Mouse (Mus musculus) kidney, postnatal 10 days (tissue): Measurements from ENCODE around the gene Cpsf6.

Experiments used
- DNase-seq: peaks from one replicate; pipeline ENCODE4 v3.0.0; 2021; ENCODE audit warnings: mixed read lengths

Cpsf6 gene

DNA sequence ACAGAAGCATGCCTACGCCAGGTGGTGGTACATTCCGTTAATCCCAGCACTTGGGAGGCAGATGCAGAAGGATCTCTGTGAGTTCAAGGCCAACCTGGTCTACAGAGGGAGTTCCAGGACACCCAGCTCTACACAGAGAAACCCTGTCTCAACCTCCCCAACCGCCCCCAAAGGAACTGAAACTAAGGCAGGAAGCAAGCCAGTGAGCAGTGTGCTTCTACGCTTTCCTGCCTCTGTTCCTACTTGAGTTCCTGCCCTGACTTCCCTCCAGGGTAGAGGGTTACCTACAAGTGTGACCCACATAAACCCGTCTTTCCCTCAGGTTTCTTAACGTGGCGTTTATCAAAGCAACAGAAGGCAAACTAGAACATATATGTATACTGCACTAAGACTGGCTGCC is 56.0 kb downstream of the Cpsf6 start:
- DNase-seq, result no peak

DNA sequence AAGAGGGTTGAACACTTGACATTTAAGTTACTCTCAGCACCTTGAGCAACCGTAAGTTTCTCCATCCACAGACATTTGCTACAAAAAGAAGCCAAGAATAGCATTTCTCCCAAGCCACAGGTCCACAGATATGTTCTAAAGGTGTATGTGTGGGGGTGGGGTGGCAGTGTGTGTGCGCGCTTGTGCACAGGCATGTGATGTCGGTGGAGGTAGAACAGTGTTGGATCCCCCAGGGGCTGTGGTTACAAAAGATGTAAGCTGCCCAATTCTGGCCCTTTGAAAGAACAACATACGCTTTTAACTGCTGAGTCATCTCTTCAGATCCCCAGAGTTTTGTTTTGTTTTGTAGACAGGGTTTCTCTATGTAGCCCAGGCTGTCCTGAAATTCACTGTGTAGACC is 57.2 kb downstream of the Cpsf6 start:
- no peak for DNase-seq

DNA sequence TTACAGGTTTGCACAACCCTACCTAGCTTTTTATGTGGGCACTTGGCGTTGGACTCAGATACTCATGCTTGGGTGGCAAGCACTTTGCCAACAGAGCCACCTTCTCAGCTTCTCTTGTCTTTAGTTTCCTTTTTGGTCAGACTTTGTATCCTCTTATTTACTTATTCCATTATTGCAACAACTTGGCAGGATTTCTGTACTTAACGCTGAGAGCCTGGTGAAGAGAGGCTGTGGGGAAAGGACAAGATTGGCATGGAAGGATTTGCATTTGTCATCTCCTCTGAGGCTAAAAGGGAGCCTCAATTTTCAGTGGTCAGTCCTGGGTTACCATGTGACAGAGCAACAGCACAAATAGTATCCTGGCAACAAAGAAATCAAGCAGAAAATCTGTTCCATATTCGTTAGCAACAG is 59.2 kb downstream of the Cpsf6 start:
- DNase-seq, result no peak

DNA sequence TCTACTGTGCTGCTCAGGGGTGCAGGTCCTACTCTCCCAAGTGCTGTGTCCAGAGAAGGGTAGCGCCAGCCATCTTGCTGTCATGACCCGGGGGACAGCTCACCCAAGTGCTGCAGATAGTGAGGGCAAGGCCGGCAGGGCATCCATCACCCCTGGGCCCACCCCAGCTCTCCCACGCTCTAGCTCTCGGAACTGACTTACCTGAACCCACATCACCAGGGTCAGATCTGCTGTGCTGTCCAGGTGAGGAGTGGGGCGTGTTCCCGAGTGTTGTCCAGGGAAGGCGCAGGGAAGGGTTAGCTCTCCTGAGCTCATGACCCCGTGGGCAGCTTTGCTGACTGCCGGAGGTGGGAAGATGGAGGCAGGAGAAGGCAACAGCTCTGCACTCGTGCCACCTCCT is 63.4 kb downstream of the Cpsf6 start:
- no peak for DNase-seq

DNA sequence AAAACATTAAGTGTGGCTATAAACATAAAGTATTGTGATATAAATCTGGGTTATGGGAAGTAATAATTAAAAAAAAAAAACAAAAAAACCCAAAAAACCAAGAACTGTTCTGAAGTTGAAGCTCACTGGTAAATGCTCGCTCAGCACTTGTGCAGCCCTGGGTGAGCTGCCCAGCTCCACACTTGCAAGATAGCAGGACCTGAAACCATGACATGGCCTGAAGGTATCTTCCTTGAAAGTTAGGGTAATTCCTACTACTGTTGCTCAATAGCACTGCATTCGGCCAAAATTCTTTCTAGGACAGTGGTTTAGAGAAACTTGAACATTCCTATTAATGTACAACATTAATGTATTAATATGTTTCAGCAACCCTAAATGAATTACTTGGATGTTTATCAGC is 66.7 kb downstream of the Cpsf6 start:
- DNase-seq, result no peak

DNA sequence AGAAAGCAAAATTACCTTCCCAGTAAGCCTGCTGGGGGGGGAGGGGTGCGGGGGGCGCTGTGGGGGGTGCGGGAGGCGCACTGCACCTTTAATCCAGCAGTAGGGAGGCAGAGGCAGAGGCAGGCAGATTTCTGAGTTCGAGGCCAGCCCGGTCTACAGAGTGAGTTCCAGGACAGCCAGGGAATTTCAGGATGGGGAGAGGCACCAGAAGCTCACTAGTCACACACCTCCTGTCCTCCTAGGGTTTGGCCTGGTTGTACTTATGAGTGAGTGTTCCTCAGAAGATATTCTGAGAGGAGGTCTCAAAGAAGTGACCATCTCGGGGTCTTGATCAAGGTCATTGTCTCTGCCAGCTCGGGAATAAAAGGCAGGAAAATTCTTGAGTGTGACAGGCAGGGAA is 67.6 kb downstream of the Cpsf6 start:
- no peak for DNase-seq

DNA sequence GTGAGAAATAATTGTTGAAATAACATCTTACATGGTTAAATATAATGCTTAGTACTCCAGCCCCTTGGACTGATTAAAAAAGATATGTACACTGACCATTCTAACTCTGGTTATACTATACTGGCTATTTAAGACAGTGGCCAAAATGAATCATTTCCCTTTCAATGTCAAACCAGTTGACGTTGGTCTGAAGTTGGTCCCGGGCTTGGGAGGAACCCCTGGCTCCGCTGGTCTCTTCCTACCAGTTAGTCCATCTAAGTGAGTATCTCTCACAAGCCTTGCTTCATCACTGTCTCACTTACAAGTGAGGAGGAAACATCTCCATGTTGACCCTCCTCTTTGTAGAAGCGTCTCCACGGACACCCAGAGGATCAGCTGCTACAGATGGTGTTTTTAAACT is 75.4 kb downstream of the Cpsf6 start:
- DNase-seq, result no peak

DNA sequence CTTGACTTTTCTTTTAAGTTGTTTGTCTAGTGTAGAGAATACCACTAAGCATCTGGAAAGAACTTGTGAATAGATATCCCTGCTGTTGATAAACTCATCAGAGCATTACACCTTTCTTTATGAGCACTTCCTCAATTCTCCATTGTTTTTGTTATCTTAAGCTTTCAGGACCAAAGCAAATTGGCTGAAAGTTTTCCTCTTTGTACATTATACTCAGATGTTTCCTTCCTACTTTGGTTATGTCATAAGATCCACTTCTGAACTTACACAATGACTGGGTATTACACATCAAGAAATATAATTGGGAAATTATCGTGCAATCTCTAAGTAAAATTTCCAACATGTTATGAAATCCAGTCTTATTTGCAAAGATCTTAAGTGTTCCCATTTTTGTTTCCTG is 78.1 kb downstream of the Cpsf6 start:
- DNase-seq, result no peak

DNA sequence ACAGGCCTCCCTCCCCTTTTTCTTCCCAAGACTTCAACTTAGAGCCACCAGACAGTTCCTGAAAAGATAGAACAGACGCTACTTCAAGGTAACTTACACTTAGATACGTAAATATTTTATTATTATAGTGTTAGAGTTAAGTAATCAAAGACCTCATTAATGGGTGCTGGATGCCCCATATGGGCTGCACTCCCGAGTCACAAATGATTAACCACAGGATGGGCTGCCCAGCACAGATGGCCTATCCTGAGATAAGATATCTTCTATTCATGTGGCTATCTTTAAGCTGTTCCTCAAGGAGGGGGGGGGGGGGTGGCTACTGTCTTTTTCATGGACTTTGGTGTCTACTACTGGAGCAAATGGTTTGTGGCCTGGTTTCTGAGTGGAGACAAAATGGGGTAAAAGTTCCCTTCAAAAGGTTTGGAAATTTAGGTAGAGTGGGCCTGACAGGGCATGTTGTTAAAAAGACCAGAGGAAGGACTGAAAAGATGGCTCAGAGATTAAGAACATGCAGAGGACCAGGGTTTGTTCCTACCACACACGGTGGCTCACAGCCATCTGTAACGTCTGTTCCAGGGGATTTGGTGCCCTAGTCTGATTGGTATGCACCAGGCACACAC is 79.8 kb downstream of the Cpsf6 start:
- DNase-seq, result no peak

DNA sequence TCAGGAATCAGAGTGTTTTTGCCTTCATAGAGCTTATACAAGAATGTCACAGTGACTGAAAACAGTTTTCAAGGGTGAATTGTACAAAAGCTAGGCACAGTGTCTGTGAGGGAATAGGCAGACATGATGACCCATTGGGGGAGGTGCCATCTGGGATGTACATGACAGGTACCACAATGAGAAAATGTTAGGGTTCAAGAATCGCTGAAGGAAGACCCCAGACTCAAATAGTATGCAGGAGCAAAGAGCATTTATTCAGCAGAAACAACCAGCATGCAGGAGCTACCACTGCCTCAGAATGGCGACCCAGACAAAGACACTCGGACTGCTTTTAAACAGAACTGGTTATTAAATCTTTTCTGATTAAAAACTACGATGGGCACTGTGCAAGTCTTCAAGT is 80.7 kb downstream of the Cpsf6 start:
- no peak for DNase-seq

DNA sequence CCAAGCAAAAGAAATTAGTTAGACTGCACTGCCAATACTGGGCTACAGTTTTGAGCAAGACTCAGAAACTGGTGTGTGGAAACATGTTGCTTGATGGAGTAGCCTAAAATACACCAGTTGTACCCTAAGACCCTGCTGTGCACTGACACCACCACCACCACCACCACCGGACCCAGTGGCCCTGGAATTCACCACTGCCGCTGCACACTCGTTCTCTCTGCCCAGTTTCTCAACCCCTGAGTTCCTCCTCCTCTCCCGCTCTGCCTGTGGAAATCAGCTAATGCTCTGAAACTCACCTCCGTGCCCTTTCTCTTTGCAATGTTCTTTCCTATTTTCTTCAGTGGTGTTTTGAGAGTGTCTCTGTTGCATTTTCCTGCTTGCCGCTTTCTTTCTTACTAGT is 81.5 kb downstream of the Cpsf6 start:
- no peak for DNase-seq
